In the genomic region with DNA sequence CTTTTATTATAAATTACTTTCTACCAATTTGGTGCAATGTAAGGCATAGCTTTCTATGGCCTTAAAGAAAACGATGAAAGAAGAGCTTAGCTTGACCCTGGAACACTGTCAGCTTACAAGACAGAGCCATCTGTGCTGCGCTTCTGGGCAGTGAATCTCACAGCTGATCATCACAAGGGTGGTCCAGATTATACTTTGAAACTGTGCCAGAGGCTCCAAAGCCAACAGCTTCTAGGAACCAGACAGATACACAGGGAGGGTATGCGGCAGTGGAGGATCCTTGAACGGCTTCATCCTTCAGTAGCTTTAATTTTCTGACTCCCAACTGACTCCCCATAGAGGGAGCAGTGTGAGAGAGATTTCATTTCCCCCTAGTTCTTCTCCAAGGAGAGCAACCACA, we compare ENCODE assay signal across 20 mouse cellular contexts. TPM values are rescaled to one million over a fixed set of nuclear protein-coding genes. Genes with fewer than 3 reads are reported as not detected.
A peak's percentile ranks its signal among the peaks of the same experiment; 100 is the strongest.
DNase-seq lines count a peak whose midpoint lies in the region; ATAC-seq lines count a peak whose summit lies in the region.
"Had no signal": no experiment of that assay in that cellular context is flagged by ENCODE, and none has a peak within 500 bp of the region (broad histone marks: within the 10 kb centered on the region; RNA-seq: fewer than 3 reads in every experiment).

No protein-coding gene starts in this region.

- H3K4me2 ChIP-seq in hindbrain, embryonic 14.5 days (replicated peaks): no peak overlapping the region
- H3K4me2 ChIP-seq in hindbrain, embryonic 11.5 days (replicated peaks; ENCODE audit: low read depth, low read length): no peak overlapping the region
- H3K4me2 ChIP-seq: heart, embryonic 11.5 days; liver, embryonic 11.5 days; lung, embryonic 15.5 days had no signal

- no peak overlapping the region for H3K4me3 ChIP-seq in hindbrain, embryonic 14.5 days (replicated peaks; ENCODE audit: low read length)
- H3K4me3 ChIP-seq in hindbrain, embryonic 11.5 days (ENCODE audit: low read depth, low read length): no peak overlapping the region
- H3K4me3 ChIP-seq: lung, embryonic 15.5 days; megakaryocyte, embryonic 14.5 days had no signal

- WGBS in hindbrain, embryonic 14.5 days: 75% methylated on average over 4 of the region's 4 CpGs
- 95% methylated on average over 4 of the region's 4 CpGs for WGBS in hindbrain, embryonic 11.5 days

- H3K4me1 ChIP-seq in hindbrain, embryonic 14.5 days (replicated peaks; ENCODE audit: control insufficient read depth, insufficient read depth, low read length): no peaks in the 10 kb centered on the region
- H3K4me1 ChIP-seq in hindbrain, embryonic 11.5 days (replicated peaks; ENCODE audit: control insufficient read depth, insufficient read depth, low read length): no peaks in the 10 kb centered on the region
- H3K4me1 ChIP-seq: lung, embryonic 15.5 days; megakaryocyte, embryonic 14.5 days had no signal

- H3K9me3 ChIP-seq in hindbrain, embryonic 14.5 days (ENCODE audit: control insufficient read depth, low read length): no peaks in the 10 kb centered on the region
- H3K9me3 ChIP-seq in hindbrain, embryonic 11.5 days (ENCODE audit: control insufficient read depth, low read length): no peaks in the 10 kb centered on the region
- H3K9me3 ChIP-seq: lung, embryonic 15.5 days had no signal

- H3K9ac ChIP-seq in hindbrain, embryonic 14.5 days: no peak overlapping the region
- H3K9ac ChIP-seq in hindbrain, embryonic 11.5 days (ENCODE audit: low read depth, low read length): no peak overlapping the region
- H3K9ac ChIP-seq: lung, embryonic 15.5 days had no signal

- no peak overlapping the region for H3K27ac ChIP-seq in hindbrain, embryonic 14.5 days
- H3K27ac ChIP-seq in hindbrain, embryonic 11.5 days (ENCODE audit: low read depth, low read length): no peak overlapping the region
- H3K27ac ChIP-seq: lung, embryonic 15.5 days had no signal

- DNase-seq in cerebellum, adult 9-11 months: peak; percentile 6
- DNase-seq in cerebellum, adult 9-10 months: no peak
- peak; percentile 31 for DNase-seq in hindbrain, embryonic 14.5 days (ENCODE audit: low spot score)
- DNase-seq in hindbrain, embryonic 11.5 days (ENCODE audit: low spot score): no peak
- DNase-seq in ovary, postnatal 14 days (ENCODE audit: low spot score): peak; percentile 5
- DNase-seq in ovary, postnatal 36 days (ENCODE audit: low spot score): no peak
- no peak for DNase-seq in adrenal gland, adult 8-10 months
- DNase-seq in kidney, adult 8-10 months: no peak
- DNase-seq: adrenal gland, postnatal 25 days; gastrocnemius, postnatal 14 days; kidney, postnatal 14 days; layer of hippocampus, adult 9-11 months had no signal

- no peaks in the 10 kb centered on the region for H3K27me3 ChIP-seq in hindbrain, embryonic 14.5 days (ENCODE audit: control insufficient read depth, insufficient read depth, low read length)
- H3K27me3 ChIP-seq in hindbrain, embryonic 11.5 days (ENCODE audit: control insufficient read depth, insufficient read depth, low read length): no peaks in the 10 kb centered on the region
- H3K27me3 ChIP-seq: lung, embryonic 15.5 days; megakaryocyte, embryonic 14.5 days had no signal

- ATAC-seq in hindbrain, embryonic 14.5 days (ENCODE audit: low FRiP score): peak; percentile 39; the same call in 1 of the 2 replicates
- ATAC-seq in hindbrain, embryonic 11.5 days (ENCODE audit: low FRiP score): no peak
- ATAC-seq: intestine, embryonic 16.5 days had no signal

- H3K36me3 ChIP-seq in hindbrain, embryonic 14.5 days (replicated peaks; ENCODE audit: control insufficient read depth, insufficient read depth): no peaks in the 10 kb centered on the region
- H3K36me3 ChIP-seq in hindbrain, embryonic 11.5 days (ENCODE audit: control insufficient read depth, insufficient read depth, low read length): no peaks in the 10 kb centered on the region
- H3K36me3 ChIP-seq: lung, embryonic 15.5 days had no signal

RNA-seq across cellular contexts. Expression of gene BC030870, which starts 28.5 kb away (rescaled TPM):
- not detected in 2 replicates for polyA plus RNA-seq in hindbrain, embryonic 14.5 days (2014; fragmentation: Nextera tagmentation; extraction: Ambion mirVana)
- polyA plus RNA-seq in hindbrain, embryonic 11.5 days (2014; fragmentation: Nextera tagmentation; extraction: Ambion mirVana): not detected in 2 replicates
- total RNA-seq in adrenal gland, adult 8-10 months (2022): not detected
- total RNA-seq: adrenal gland, postnatal 25 days; gastrocnemius, postnatal 14 days; heart, postnatal 25 days; left cerebral cortex, postnatal 25 days had no signal
- polyA plus RNA-seq: frontal cortex, adult 2 months; heart, embryonic 11.5 days; liver, embryonic 11.5 days had no signal

Comparison
In these comparisons a context has a peak if more than half of its experiments do, and no peak if none do; other contexts are left out.
1. DNase-seq: peak in cerebellum, adult 9-11 months (single experiment), hindbrain, embryonic 14.5 days (single experiment) and ovary, postnatal 14 days (single experiment); none in cerebellum, adult 9-10 months (single experiment), hindbrain, embryonic 11.5 days (single experiment), ovary, postnatal 36 days (single experiment), adrenal gland, adult 8-10 months (single experiment) and kidney, adult 8-10 months (0 of 2).